Mouse (Mus musculus) hindbrain, postnatal 0 days (tissue): ENCODE results near the gene Pcmt1. TPM values are rescaled to one million over a fixed set of nuclear protein-coding genes. Genes with fewer than 3 reads are reported as not detected.

ENCODE experiments used
- ATAC-seq: fragments of 200-750 bp; cut with Nextera tagmentation; 2 replicates; pipeline ENCODE4 v1.8.0; 2017; ENCODE audit warnings: mild to moderate bottlenecking, moderate TSS enrichment, moderate library complexity
- DNase-seq: peaks from one replicate; pipeline ENCODE4 v3.0.0-alpha.2; 2015; ENCODE audit warnings: low spot score
- H3K27ac ChIP-seq: fragments of 300-500 bp; sonication (generic); 2 replicates; pipeline ENCODE4 v1.5.1; 2014; ENCODE audit warnings: mild to moderate bottlenecking
- H3K27me3 ChIP-seq: fragments of 300-500 bp; sonication (generic); 2 replicates; pipeline ENCODE4 v1.6.1; 2014; ENCODE audit warnings: low read length, mixed read lengths; ENCODE audit not compliant: insufficient read depth
- H3K36me3 ChIP-seq: fragments of 300-500 bp; sonication (generic); 2 replicates; pipeline ENCODE4 v1.6.1; 2014; ENCODE audit warnings: low read length, mixed read lengths; ENCODE audit not compliant: insufficient read depth
- H3K4me1 ChIP-seq: fragments of 300-500 bp; sonication (generic); 2 replicates; pipeline ENCODE4 v1.6.1; 2014; ENCODE audit warnings: antibody characterized with exemption, low read length, mixed read lengths; ENCODE audit not compliant: insufficient read depth
- H3K4me2 ChIP-seq: fragments of 300-500 bp; sonication (generic); 2 replicates; pipeline ENCODE4 v1.6.1; 2014; ENCODE audit warnings: low read depth, mild to moderate bottlenecking, low read length, moderate library complexity, mixed read lengths
- H3K4me3 ChIP-seq: fragments of 300-500 bp; sonication (generic); 2 replicates; pipeline ENCODE4 v1.5.1; 2014; ENCODE audit warnings: low read length
- H3K9ac ChIP-seq: fragments of 300-500 bp; sonication (generic); replicated peaks from 2 replicates; pipeline ENCODE4 v1.6.1; 2014; ENCODE audit warnings: mild to moderate bottlenecking, low read length, moderate library complexity, mixed read lengths
- H3K9me3 ChIP-seq: fragments of 300-500 bp; sonication (generic); 2 replicates; pipeline ENCODE4 v1.6.1; 2016; ENCODE audit warnings: low read length, mixed read lengths
- CTCF ChIP-seq: IDR thresholded peaks from 2 replicates; pipeline ENCODE4 v1.5.1; 2016; ENCODE audit warnings: antibody characterized with exemption, control low read depth, low read depth
- WGBS: fragments of 180-500 bp; shearing (Covaris S2); extraction: QIAGEN DNeasy Blood & Tissue Kit; methylation state at CpG from one replicate; pipeline ENCODE4 v1.1.7; 2014; 5-methylcytosine and 5-hydroxymethylcytosine counted together
- polyA plus RNA-seq: library from polyadenylated mRNA; unstranded; fragments of >200 nt; fragmentation: Nextera tagmentation; extraction: Ambion mirVana; gene quantifications from 2 replicates; pipeline ENCODE4 v1.2.1, GENCODE M21; 2015
- total RNA-seq: library from RNA; depleted of rRNA; stranded (reverse); fragments of >200 nt; gene quantifications from 2 replicates; pipeline ENCODE4 v1.2.3, GENCODE M21; 2014

Gene Pcmt1
- total and polyA plus RNA-seq, 2 experiments from 2014 or later, result 65.7 to 202 TPM

DNA sequence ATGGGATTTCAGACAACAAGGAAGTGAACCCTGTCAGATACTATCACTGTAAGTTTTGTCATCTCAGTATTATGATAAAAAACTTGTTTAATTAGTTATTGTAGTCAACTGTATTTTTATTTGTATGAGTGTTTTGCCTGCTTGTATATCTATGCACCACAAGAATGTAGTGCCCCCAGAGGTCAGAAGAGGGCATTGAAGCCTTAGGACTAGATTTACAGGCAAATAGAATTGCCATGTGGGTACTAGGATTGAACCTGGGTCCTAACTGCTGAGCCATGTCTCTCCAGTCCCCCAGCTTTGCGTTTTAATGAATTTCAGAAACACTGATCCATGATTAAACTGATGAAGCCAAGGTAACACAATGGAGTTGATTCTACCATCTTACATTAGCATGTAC is 7.3 kb downstream of the Pcmt1 start:
- H3K27me3 ChIP-seq, result no peaks in the 10 kb centered on the region
- peak; percentile 59 for TF ChIP-seq CTCF
- 0 out of 2 replicates have a peak, but pooled peaks have one; percentile 49 for ATAC-seq
- WGBS, result 68% methylated on average over 1 of the region's 1 CpGs
- H3K36me3 ChIP-seq, result peaks cover 17% of the 10 kb centered on the region; the same call in 1 of the 2 replicates
- H3K9ac ChIP-seq, result no peak overlapping the region
- DNase-seq, result peak; percentile 55
- no peaks in the 10 kb centered on the region for H3K9me3 ChIP-seq
- H3K27ac ChIP-seq, result no peak overlapping the region
- H3K4me2 ChIP-seq, result no peak overlapping the region
- H3K4me3 ChIP-seq, result no peak overlapping the region
- no peaks in the 10 kb centered on the region for H3K4me1 ChIP-seq

- no peak for TF ChIP-seq CTCF
- Histone ChIP-seq H3K4me3 (peak within 1 kb of the TSS; percentile 86), H3K9me3 (no peaks in the 10 kb centered on the region), H3K4me2 (peak within 1 kb of the TSS; percentile 85), H3K27ac (peak within 1 kb of the TSS; percentile 71; the same call in 1 of the 2 replicates), H3K9ac (peak within 1 kb of the TSS; percentile 65), H3K27me3 (no peaks in the 10 kb centered on the region), H3K36me3 (no peaks in the 10 kb centered on the region; the same call in 1 of the 2 replicates), H3K4me1 (peaks cover 4% of the 10 kb centered on the region; the same call in 1 of the 2 replicates)
- ATAC-seq (peak; percentile 87), DNase-seq (peak; percentile 96)
- WGBS, result 0% methylated on average over 24 of the region's 24 CpGs
Measured at GRCm38 (mm10) chr10:7667342-7667802, 13.6 kb downstream of the Pcmt1 start, which contains the start of gene Nup43. Gene Nup43 (plus strand): TSS chr10:7667503.

GRCm38 (mm10) chr10:7664889-7665288 is 16.0 kb downstream of the Pcmt1 start:
- Histone ChIP-seq H3K4me3 (no peak overlapping the region), H3K27me3 (no peaks in the 10 kb centered on the region), H3K4me2 (no peak overlapping the region), H3K27ac (no peak overlapping the region), H3K9me3 (no peaks in the 10 kb centered on the region), H3K9ac (no peak overlapping the region), H3K4me1 (peaks cover 4% of the 10 kb centered on the region; the same call in 1 of the 2 replicates), H3K36me3 (no peaks in the 10 kb centered on the region; the same call in 1 of the 2 replicates)
- ATAC-seq, result no peak
- WGBS, result 88% methylated on average over 1 of the region's 1 CpGs
- no peak for DNase-seq
- no peak for TF ChIP-seq CTCF

DNA sequence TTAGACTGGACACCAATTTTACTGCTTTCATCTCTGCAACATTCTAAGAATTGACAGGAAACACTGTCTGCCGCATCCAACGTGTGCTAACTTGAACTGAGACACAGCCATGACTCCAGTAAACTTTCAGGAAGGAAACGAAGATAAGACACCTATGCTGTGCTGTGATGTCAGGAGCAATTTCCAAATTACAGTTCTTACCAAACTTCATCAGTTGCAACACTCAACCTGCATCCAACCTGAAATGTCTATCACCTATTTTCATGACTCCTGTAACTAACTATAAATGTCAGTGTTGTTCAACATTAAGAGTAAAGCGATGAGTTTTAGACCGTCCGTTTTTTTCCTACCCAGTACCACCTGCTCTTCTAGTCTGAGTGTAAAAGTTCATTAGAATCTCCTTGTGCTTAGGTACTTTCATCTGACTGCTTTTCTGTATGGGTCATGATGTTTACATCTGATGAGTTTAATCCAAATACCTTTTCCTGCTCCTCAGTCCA is 16.9 kb downstream of the Pcmt1 start:
- peak overlapping the region; percentile 92 for H3K4me3 ChIP-seq
- H3K4me1 ChIP-seq, result peaks cover 4% of the 10 kb centered on the region; the same call in 1 of the 2 replicates
- ATAC-seq (no peak), DNase-seq (no peak)
- peak overlapping the region; percentile 97 for H3K27ac ChIP-seq
- no peaks in the 10 kb centered on the region for H3K9me3 ChIP-seq
- H3K9ac ChIP-seq, result peak overlapping the region; percentile 86
- TF ChIP-seq CTCF, result no peak
- H3K27me3 ChIP-seq, result no peaks in the 10 kb centered on the region
- no peaks in the 10 kb centered on the region for H3K36me3 ChIP-seq
- H3K4me2 ChIP-seq, result peak overlapping the region; percentile 87
- 70% methylated on average over 6 of the region's 6 CpGs for WGBS

- ATAC-seq (peak; percentile 94), DNase-seq (peak; percentile 96)
- peak overlapping the region; percentile 92 for H3K4me3 ChIP-seq
- H3K36me3 ChIP-seq, result no peaks in the 10 kb centered on the region
- H3K27me3 ChIP-seq, result no peaks in the 10 kb centered on the region
- H3K9ac ChIP-seq, result peak overlapping the region; percentile 86
- 2% methylated on average over 60 of the region's 64 CpGs for WGBS
- H3K4me1 ChIP-seq, result peaks cover 4% of the 10 kb centered on the region; the same call in 1 of the 2 replicates
- no peak for TF ChIP-seq CTCF
- peak overlapping the region; percentile 97 for H3K27ac ChIP-seq
- H3K9me3 ChIP-seq, result no peaks in the 10 kb centered on the region
- peak overlapping the region; percentile 87 for H3K4me2 ChIP-seq
Measured at GRCm38 (mm10) chr10:7663159-7664026, 17.5 kb downstream of the Pcmt1 start.

DNA sequence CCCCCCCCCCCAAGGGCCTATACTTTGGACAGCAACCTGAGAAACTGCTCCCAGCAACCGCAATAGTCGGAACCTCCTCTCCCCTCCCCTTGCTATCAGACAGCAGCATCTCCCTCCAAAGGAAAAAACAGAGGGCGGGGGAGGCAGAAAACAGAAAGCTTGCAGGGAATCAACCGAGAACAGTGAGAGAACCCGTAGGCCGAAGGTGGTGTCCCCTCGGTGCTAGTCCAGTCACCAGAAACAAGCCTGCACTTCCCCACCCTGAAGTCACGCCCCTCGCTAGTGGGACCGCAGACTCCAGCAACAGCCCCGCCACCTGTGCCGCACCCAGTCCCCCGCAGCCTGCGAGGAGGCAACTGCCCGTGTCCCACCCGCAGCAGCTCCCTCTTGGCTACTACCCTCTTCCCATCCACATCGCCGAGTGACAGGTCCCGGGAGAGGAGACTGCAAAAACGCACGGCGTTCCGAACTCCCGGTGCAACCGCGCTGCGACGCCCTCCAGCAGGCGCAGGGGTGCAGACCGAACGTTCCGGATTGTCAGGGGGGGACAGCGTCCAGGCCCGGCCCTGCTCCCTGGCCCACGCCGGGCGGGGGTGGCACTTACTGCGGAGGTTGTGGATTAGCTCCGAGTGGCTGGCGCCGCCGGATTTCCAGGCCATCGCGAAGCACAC is 18.3 kb downstream of the Pcmt1 start:
- H3K36me3 ChIP-seq, result no peaks in the 10 kb centered on the region
- peak; percentile 75 for DNase-seq
- peak overlapping the region; percentile 87 for H3K4me2 ChIP-seq
- no peak for TF ChIP-seq CTCF
- no peaks in the 10 kb centered on the region for H3K9me3 ChIP-seq
- no peaks in the 10 kb centered on the region for H3K27me3 ChIP-seq
- peak overlapping the region; percentile 92 for H3K4me3 ChIP-seq
- peak overlapping the region; percentile 97 for H3K27ac ChIP-seq
- ATAC-seq, result peak; percentile 84
- WGBS, result under 1% methylated on average over 44 of the region's 44 CpGs
- H3K4me1 ChIP-seq, result no peaks in the 10 kb centered on the region
- peak overlapping the region; percentile 86 for H3K9ac ChIP-seq
